Mouse (Mus musculus): ENCODE results near the gene Fyn. TPM values are rescaled to one million over a fixed set of nuclear protein-coding genes. Genes with fewer than 3 reads are reported as not detected.

Fyn gene
- polyA plus RNA-seq, 1 experiment: 35.5 TPM

DNA sequence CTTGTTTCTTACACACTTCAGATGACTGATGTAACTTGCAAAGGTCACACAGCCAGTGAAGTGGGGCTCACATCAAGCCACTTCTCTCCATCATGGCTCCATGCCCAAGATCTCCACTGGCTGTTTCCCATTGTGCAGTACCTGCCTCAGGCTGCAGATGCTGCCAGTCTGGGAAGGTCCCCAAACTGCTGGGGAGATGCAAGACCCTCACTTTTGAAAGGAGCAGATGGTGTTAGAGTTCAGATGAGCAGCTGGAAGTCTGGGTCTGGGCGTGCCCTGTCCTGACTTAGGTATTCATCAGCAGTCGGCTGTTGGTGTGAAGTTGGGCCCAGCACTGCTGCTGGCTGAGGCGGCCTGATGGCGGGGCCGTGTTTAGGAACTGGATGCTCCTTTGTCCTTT lies 93.3 kb downstream of the Fyn start:
- H3K4me3 ChIP-seq (ENCODE audit: insufficient read depth, low read length): no peak overlapping the region
- peaks cover 25% of the 10 kb centered on the region for H3K4me1 ChIP-seq (ENCODE audit: control insufficient read depth, insufficient read depth, low read length)
- TF ChIP-seq CTCF (IDR thresholded peaks at IDR 0.05; ENCODE audit: low read depth, low read length): no peak
- no peak for TF ChIP-seq POLR2A (IDR thresholded peaks at IDR 0.05; ENCODE audit: borderline replicate concordance, low read depth, low read length)
- no peak overlapping the region for H3K27ac ChIP-seq (ENCODE audit: insufficient read depth, low read depth, low read length)

DNA sequence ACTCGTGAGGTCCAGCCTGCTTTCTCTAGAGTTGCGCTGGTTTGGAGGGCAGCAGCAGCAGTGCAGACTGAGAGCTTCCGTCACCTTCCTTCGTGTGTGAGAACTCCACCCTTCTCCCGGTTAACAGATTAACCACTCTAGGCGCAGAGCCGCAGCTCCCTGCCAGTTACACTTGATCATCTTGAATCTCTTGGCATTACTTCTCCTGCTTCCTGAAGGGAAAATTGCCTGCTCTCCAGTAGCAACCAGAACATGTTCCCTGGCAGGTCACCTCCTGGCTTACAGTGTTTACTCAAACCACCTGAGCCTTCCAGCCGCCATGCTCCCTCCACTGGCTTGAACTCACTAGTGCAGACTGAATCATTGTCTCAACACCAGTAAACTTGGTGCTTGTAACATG lies 94.1 kb downstream of the Fyn start:
- no peak overlapping the region for H3K27ac ChIP-seq (ENCODE audit: insufficient read depth, low read depth, low read length)
- no peak for TF ChIP-seq POLR2A (IDR thresholded peaks at IDR 0.05; ENCODE audit: borderline replicate concordance, low read depth, low read length)
- no peak for TF ChIP-seq CTCF (IDR thresholded peaks at IDR 0.05; ENCODE audit: low read depth, low read length)
- peaks cover 17% of the 10 kb centered on the region for H3K4me1 ChIP-seq (ENCODE audit: control insufficient read depth, insufficient read depth, low read length)
- H3K4me3 ChIP-seq (ENCODE audit: insufficient read depth, low read length): no peak overlapping the region

DNA sequence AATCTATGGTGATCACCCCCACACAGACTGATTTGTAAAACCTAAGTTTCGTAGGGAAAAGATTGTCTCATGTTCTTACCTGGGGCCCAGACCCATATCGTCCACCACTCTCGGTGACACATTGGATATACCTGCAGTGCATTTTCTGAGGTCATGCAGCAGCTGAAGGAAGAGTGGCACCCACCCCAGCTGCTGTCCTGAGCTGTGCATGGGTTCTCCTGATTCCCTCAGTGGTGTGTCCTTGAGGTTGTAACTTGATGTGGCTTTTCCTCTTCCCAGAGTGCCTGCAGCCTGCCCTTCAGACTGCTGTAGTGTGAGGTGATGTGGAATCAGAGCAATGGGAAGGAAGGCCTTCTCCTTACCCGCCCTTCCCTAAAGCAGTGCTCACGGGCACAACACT lies 95.7 kb downstream of the Fyn start:
- H3K27ac ChIP-seq (ENCODE audit: insufficient read depth, low read depth, low read length): no peak overlapping the region
- TF ChIP-seq CTCF (IDR thresholded peaks at IDR 0.05; ENCODE audit: low read depth, low read length) (no peak), POLR2A (IDR thresholded peaks at IDR 0.05; ENCODE audit: borderline replicate concordance, low read depth, low read length) (no peak)
- peaks cover 7% of the 10 kb centered on the region for H3K4me1 ChIP-seq (ENCODE audit: control insufficient read depth, insufficient read depth, low read length)
- no peak overlapping the region for H3K4me3 ChIP-seq (ENCODE audit: insufficient read depth, low read length)

DNA sequence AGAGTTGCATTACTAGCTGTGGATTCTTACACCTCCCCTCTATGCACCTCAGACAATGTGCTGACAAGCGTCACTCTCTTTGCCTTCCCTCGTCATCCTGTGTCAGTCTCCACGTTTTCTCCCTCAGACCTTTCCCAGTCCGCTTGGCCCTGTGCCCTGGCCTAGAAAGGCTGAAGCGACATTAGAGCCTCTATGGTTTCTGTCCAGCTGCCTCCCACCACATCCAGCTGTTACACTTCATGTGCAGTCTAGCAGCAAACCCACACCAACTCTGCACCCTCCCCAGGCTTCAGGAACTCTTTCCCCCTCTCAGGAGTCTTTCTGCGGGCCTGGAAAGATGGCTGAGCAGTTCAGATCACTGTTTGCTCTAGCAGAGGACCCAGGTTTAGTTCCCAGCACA lies 98.7 kb downstream of the Fyn start:
- Histone ChIP-seq H3K27ac (ENCODE audit: insufficient read depth, low read depth, low read length) (no peak overlapping the region), H3K4me1 (ENCODE audit: control insufficient read depth, insufficient read depth, low read length) (peaks cover 31% of the 10 kb centered on the region), H3K4me3 (ENCODE audit: insufficient read depth, low read length) (no peak overlapping the region)
- no peak for TF ChIP-seq CTCF (IDR thresholded peaks at IDR 0.05; ENCODE audit: low read depth, low read length)
- TF ChIP-seq POLR2A (IDR thresholded peaks at IDR 0.05; ENCODE audit: borderline replicate concordance, low read depth, low read length): no peak

DNA sequence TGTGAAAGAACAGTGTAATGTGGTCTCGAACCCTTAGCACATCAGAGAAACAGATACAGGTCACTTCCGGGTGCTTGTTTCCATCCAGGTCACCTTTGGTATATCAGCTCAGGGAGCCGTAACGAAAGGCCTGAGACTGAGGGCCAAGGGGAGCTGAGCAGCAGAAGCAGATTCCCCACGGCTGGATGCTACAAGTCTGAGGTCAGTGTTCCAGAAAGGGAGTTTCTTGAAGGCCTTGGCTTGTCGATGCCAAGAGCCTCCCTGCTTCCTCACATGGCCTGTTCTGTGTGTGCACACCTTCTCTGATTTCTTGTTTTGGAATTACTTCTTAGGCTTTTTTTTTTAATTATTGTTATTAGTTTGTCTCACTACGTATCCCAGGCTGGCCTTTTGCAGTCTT lies 99.2 kb downstream of the Fyn start:
- H3K4me3 ChIP-seq (ENCODE audit: insufficient read depth, low read length): no peak overlapping the region

DNA sequence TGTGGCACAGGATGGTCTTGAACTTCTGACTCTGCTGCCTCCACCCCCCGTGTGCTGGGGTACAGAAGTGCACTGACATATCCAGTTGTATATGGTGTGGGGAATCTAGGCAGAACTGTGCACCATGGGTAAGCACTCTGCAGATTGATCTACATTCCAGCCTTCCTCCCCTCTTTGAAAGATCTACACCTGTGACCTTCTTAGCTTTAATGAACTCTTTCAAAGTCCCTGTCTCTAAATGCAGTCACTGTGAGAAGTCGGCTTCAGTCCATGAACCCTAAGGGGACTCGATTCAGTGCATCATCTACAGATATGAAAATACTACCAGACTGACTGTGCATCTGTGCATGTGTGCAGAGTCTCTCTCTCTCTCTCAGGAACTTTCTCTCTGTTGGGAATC lies 99.9 kb downstream of the Fyn start:
- H3K4me3 ChIP-seq (ENCODE audit: insufficient read depth, low read length): no peak overlapping the region
- H3K27ac ChIP-seq (ENCODE audit: insufficient read depth, low read depth, low read length): no peak overlapping the region
- TF ChIP-seq CTCF (IDR thresholded peaks at IDR 0.05; ENCODE audit: low read depth, low read length) (no peak), POLR2A (IDR thresholded peaks at IDR 0.05; ENCODE audit: borderline replicate concordance, low read depth, low read length) (no peak)
- peaks cover 32% of the 10 kb centered on the region for H3K4me1 ChIP-seq (ENCODE audit: control insufficient read depth, insufficient read depth, low read length)

More for the DNA sequence above, 99.2 kb downstream of the Fyn start:
- TF ChIP-seq POLR2A (IDR thresholded peaks at IDR 0.05; ENCODE audit: borderline replicate concordance, low read depth, low read length) (no peak), CTCF (IDR thresholded peaks at IDR 0.05; ENCODE audit: low read depth, low read length) (no peak)
- Histone ChIP-seq H3K27ac (ENCODE audit: insufficient read depth, low read depth, low read length) (no peak overlapping the region), H3K4me1 (ENCODE audit: control insufficient read depth, insufficient read depth, low read length) (peaks cover 32% of the 10 kb centered on the region)

DNA sequence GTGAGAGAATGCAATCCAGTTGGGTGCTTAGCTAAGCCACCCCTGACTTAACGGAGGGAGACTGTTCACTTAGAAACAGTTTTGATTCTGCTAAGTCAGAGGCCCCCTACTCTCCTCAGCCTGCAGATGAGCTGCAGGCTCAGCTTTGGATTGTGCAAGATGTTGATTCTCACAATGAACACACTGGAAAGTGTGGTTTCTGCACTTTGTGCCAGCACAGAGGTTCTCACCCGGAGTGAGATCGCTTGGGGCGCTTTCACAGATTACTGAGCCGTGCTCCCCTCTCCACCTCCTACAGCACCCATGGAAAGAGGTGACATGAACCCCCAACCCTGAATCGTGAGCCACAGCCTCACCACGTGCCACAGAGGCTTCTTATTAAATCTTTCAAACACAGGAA lies 100.7 kb downstream of the Fyn start:
- Histone ChIP-seq H3K27ac (ENCODE audit: insufficient read depth, low read depth, low read length) (no peak overlapping the region), H3K4me1 (ENCODE audit: control insufficient read depth, insufficient read depth, low read length) (peaks cover 32% of the 10 kb centered on the region), H3K4me3 (ENCODE audit: insufficient read depth, low read length) (no peak overlapping the region)
- TF ChIP-seq POLR2A (IDR thresholded peaks at IDR 0.05; ENCODE audit: borderline replicate concordance, low read depth, low read length) (no peak), CTCF (IDR thresholded peaks at IDR 0.05; ENCODE audit: low read depth, low read length) (no peak)

DNA sequence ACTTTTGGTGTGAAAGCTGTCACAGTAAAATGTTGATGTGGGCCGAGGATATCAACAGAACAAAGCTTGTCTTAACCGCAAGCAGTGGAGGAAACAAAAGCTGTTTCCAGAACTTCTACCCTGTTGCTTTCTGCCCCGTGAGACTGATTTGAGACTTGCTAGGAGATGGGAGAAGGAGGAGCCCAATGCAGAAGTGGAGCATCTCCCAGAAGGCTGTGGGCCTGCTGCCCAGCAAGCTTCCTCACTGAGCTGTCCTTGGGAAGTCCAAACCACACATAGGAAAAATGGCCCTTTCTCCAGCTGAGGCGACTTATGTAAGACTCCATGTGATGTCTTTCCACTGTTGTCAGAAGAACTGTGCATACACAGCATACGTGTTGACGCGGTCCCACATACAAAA lies 101.7 kb downstream of the Fyn start:
- no peak overlapping the region for H3K4me3 ChIP-seq (ENCODE audit: insufficient read depth, low read length)
- peaks cover 32% of the 10 kb centered on the region for H3K4me1 ChIP-seq (ENCODE audit: control insufficient read depth, insufficient read depth, low read length)
- TF ChIP-seq CTCF (IDR thresholded peaks at IDR 0.05; ENCODE audit: low read depth, low read length) (no peak), POLR2A (IDR thresholded peaks at IDR 0.05; ENCODE audit: borderline replicate concordance, low read depth, low read length) (no peak)
- H3K27ac ChIP-seq (ENCODE audit: insufficient read depth, low read depth, low read length): peak overlapping the region; percentile 17; the same call in 1 of the 2 replicates

DNA sequence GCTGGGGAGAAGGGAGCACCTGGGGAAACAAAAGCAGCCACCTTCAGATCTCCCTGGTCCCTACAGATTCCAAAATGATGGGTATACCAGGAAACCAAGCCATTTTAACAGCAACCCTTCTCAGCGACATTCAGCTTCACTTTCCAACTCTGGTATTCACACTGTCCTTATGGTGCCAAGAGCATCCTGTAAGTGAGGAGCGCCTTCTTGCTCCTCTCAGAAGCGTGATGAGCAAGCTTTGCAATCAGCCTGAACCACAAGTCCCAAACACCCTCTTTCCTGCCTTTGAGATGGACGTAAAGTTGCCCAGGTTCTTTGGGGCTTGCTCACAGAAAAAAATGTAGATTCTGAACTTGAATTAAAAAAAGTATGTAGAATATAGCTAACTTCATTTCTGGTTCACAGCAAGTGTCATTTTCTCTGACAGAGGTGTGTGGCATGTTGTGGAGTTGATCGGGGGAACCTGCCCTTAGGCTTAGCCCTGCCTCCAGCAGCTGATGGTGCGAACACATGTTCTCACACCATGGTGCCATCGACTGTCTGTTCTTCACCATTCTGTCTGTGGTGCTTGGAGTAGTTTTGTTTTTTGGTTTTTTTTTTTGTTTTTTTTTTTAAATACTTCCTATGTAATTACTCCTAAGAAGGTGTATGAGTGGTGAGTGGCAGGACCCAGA lies 102.5 kb downstream of the Fyn start:
- TF ChIP-seq POLR2A (IDR thresholded peaks at IDR 0.05; ENCODE audit: borderline replicate concordance, low read depth, low read length) (no peak), CTCF (IDR thresholded peaks at IDR 0.05; ENCODE audit: low read depth, low read length) (no peak)
- peaks cover 32% of the 10 kb centered on the region for H3K4me1 ChIP-seq (ENCODE audit: control insufficient read depth, insufficient read depth, low read length)
- peak overlapping the region; percentile 17; the same call in 1 of the 2 replicates for H3K27ac ChIP-seq (ENCODE audit: insufficient read depth, low read depth, low read length)

DNA sequence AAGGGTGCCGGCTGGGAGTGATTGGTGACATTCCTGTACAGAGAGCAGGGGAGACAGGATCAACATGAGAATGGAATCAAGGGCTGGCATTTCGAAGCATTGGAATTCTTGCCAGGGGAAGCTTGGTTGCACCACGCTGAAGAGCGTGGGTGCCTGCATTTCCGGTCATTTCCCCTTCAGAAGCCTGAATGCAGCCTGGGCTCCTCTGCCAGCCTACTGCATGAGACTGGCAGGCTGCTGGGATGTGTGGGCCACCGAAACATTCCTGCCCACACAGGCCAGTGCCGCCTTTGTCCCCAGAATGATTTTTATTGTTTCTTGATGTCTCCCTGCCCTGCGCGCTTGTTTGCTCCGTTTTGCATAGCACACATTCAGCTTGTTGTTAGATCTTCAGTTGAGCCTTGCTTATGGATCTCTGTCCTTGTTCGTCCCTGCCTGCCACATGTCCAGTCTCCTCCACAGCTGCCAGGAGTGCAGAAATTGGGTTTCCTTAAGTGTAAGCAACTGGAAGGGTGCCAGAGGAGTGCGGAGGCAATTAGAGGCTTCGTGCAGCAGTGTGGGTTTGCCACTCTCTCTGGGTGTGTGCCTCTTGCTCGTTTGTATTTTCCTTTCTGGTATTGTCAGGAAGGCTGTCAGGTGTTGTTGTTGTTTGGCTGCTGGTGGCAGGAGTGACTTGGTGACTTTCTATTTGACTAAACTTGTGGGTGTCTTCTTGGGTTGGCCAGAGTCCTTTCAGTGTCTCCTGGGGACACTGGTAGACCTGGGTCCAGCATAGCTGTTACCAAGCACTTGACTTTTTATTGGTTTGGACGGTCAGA lies 103.3 kb downstream of the Fyn start:
- TF ChIP-seq POLR2A (IDR thresholded peaks at IDR 0.05; ENCODE audit: borderline replicate concordance, low read depth, low read length): no peak
- Histone ChIP-seq H3K27ac (ENCODE audit: insufficient read depth, low read depth, low read length) (no peak overlapping the region), H3K4me3 (ENCODE audit: insufficient read depth, low read length) (no peak overlapping the region), H3K4me1 (ENCODE audit: control insufficient read depth, insufficient read depth, low read length) (peaks cover 32% of the 10 kb centered on the region)

More for the DNA sequence above, 102.5 kb downstream of the Fyn start:
- H3K4me3 ChIP-seq (ENCODE audit: insufficient read depth, low read length): no peak overlapping the region

Measured in bone marrow macrophage, adult 2 months (primary cell).